Mouse (Mus musculus): ENCODE measurements around the gene Lhx9.

Gene Lhx9

GRCm38 (mm10) chr1:138848511-138849109 is at the start of gene Lhx9:
Gene Lhx9 (minus strand): TSS chr1:138848577.
- no peak for DNase-seq (ENCODE audit: low read depth)

GRCm38 (mm10) chr1:138896088-138896487 is 47.7 kb upstream of the Lhx9 start:
- DNase-seq (ENCODE audit: low read depth), result no peak

- no peak for DNase-seq (ENCODE audit: low read depth)
Observed at GRCm38 (mm10) chr1:138877470-138878254, 29.3 kb upstream of the Lhx9 start.

GRCm38 (mm10) chr1:138876371-138877045 is 28.1 kb upstream of the Lhx9 start:
- DNase-seq (ENCODE audit: low read depth), result no peak

GRCm38 (mm10) chr1:138856101-138856950 is 7.9 kb upstream of the Lhx9 start, which contains the start of gene 2310009B15Rik:
Gene 2310009B15Rik (minus strand): TSS chr1:138856852.
- peak; percentile 54 for DNase-seq (ENCODE audit: low read depth)

GRCm38 (mm10) chr1:138850823-138851222 is 2.4 kb upstream of the Lhx9 start:
- DNase-seq (ENCODE audit: low read depth), result no peak

GRCm38 (mm10) chr1:138850161-138850539 is 1.8 kb upstream of the Lhx9 start:
- no peak for DNase-seq (ENCODE audit: low read depth)

- DNase-seq (ENCODE audit: low read depth), result no peak
Observed at GRCm38 (mm10) chr1:138849531-138850160, 1.3 kb upstream of the Lhx9 start.

- DNase-seq (ENCODE audit: low read depth), result no peak
Observed at GRCm38 (mm10) chr1:138848026-138848425, 351 bp downstream of the Lhx9 start.

GRCm38 (mm10) chr1:138847146-138847545 is 1.2 kb downstream of the Lhx9 start:
- no peak for DNase-seq (ENCODE audit: low read depth)

- no peak for DNase-seq (ENCODE audit: low read depth)
Observed at GRCm38 (mm10) chr1:138846581-138846980, 1.8 kb downstream of the Lhx9 start.

- DNase-seq (ENCODE audit: low read depth), result no peak
Observed at GRCm38 (mm10) chr1:138846131-138846530, 2.2 kb downstream of the Lhx9 start.

- DNase-seq (ENCODE audit: low read depth), result no peak
Observed at GRCm38 (mm10) chr1:138845481-138845880, 2.9 kb downstream of the Lhx9 start.

GRCm38 (mm10) chr1:138844166-138844565 is 4.2 kb downstream of the Lhx9 start:
- no peak for DNase-seq (ENCODE audit: low read depth)

GRCm38 (mm10) chr1:138843361-138844091 is 4.9 kb downstream of the Lhx9 start:
- no peak for DNase-seq (ENCODE audit: low read depth)

GRCm38 (mm10) chr1:138842756-138843155 is 5.6 kb downstream of the Lhx9 start:
- DNase-seq (ENCODE audit: low read depth), result no peak

- no peak for DNase-seq (ENCODE audit: low read depth)
Observed at GRCm38 (mm10) chr1:138842315-138842714, 6.1 kb downstream of the Lhx9 start.

- no peak for DNase-seq (ENCODE audit: low read depth)
Observed at GRCm38 (mm10) chr1:138841306-138842095, 6.9 kb downstream of the Lhx9 start.

GRCm38 (mm10) chr1:138840440-138841305 is 7.7 kb downstream of the Lhx9 start:
- no peak for DNase-seq (ENCODE audit: low read depth)

Data from c-Kit-positive CD71-positive TER-119-negative erythroid progenitor cells, embryonic 14.5 days (primary cell).